Mouse (Mus musculus) stomach, postnatal 0 days (tissue): ENCODE data around the gene Ccdc130.

Experiments used
- CTCF ChIP-seq: IDR thresholded peaks from 2 replicates; pipeline ENCODE4 v1.5.1; 2016; ENCODE audit warnings: antibody characterized with exemption, low read depth, mild to moderate bottlenecking, moderate library complexity
- EP300 ChIP-seq: optimal IDR thresholded peaks from 2 replicates; pipeline ENCODE3; 2016; ENCODE audit warnings: antibody characterized with exemption

DNA sequence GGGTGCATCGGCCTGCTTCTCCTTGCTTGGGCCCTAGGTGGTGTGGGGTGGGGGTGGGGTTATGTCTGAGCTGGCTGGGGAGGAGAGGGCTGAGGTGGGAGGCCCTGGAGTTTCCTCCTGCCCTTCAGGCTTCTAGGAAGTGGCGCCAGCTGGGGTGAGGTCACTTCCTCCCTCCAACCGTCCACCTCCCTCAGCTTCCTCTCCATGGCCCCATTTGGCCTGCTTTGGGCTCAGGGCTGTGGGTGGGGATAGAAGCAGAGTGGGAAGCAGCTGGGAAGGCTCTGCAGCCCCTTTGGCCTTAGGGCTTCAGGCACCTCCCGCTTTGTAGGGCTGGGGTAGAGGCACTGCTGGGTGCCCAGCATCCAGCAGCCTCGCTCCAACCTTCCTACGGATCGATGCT is 62.4 kb downstream of the Ccdc130 start:
- TF ChIP-seq CTCF (no peak), EP300 (no peak)
